Mouse (Mus musculus): Measurements from ENCODE around the gene Yif1a.

DNA sequence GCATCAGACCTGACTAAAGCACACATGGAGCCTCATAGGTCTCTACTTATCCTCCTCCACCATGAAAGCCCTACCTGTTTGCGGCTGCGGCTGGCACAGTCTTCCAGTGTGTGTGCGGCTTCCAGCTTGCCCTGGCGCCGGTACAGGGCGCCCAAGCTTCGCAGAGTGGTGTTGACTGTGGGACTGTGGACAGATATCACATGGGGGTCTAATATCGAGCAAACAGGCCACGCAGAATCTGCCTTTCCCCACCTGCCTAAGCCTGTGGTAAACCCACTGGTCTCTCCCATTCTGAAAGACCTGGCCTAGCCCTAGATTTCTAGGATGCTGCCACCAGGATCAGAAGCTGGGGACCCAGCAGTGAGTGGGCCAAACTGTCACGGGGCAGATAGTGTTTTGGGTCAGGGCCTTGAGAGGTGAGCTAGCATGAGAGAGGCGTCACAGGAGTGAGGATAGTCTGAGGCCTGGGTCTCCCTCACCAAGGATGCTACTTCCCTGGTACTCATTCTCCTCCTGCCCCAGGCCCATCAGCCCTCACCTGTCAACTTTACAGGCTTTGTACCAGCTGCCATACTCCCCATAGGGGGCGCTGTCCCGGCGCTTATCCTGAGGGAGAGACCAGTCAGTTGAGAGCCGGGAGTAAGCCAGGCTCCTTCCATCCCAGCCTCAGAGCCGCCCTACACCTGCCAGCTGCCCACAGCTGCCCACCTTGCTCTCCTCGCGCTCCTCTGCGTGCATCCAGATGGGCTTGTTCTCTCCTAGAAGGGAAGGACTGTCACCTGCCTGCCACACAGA is 21.5 kb downstream of the Yif1a start:
- TF ChIP-seq POLR2A (IDR thresholded peaks at IDR 0.05; ENCODE audit: low read depth, low read length) (no peak), CTCF (IDR thresholded peaks at IDR 0.05; ENCODE audit: borderline replicate concordance, insufficient read depth, low read length) (no peak)

Measured in embryonic fibroblast, embryonic 13.5 days (primary cell).